ENCODE assay signal across 15 mouse cellular contexts in the genomic region with DNA sequence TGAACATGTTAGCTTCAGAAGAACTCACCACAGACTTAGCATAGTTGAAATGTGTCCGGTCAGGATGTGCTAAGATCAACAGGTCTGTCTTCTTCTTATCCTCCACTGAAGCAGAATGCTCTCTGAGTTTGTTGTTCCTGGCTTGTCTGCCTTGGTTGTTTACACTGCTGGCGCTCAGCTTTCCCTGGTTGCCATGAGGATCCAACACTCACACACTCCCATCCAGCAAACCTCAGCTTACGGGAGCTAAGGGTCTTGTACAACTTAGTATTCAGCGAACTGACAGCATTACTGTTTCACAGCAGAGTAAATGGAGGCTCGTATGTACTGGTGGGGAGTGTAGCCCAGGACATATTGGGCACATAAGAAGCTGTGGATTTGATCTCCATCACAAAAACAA.
"Had no signal": no experiment of that assay in that cellular context is flagged by ENCODE, and none has a peak within 500 bp of the region (broad histone marks: within the 10 kb centered on the region; RNA-seq: fewer than 3 reads in every experiment).

No protein-coding gene starts in this region.

- H3K4me3 ChIP-seq: limb, embryonic 12.5 days; midbrain, embryonic 12.5 days; stomach, embryonic 15.5 days had no signal

- DNase-seq: kidney, adult 2 months; kidney, postnatal 36 days; layer of hippocampus, adult 9-11 months; layer of hippocampus, postnatal 36 days; lung, adult 18-20 months; right cerebral cortex, postnatal 14 days; thymus, adult 2 months; thymus, postnatal 25 days had no signal

- H3K9me3 ChIP-seq: limb, embryonic 12.5 days; midbrain, embryonic 12.5 days; stomach, embryonic 15.5 days had no signal

- H3K27me3 ChIP-seq: limb, embryonic 12.5 days; midbrain, embryonic 12.5 days; stomach, embryonic 15.5 days had no signal

- H3K4me1 ChIP-seq: midbrain, embryonic 12.5 days had no signal

- ATAC-seq: lung, postnatal 0 days; midbrain, embryonic 16.5 days had no signal

- H3K36me3 ChIP-seq: limb, embryonic 12.5 days; midbrain, embryonic 12.5 days; stomach, embryonic 15.5 days had no signal

- H3K4me2 ChIP-seq: limb, embryonic 12.5 days; midbrain, embryonic 12.5 days; stomach, embryonic 15.5 days had no signal

- H3K9ac ChIP-seq: limb, embryonic 12.5 days; liver, embryonic 14.5 days; midbrain, embryonic 12.5 days; stomach, embryonic 15.5 days had no signal

- H3K27ac ChIP-seq: kidney, postnatal 0 days; limb, embryonic 12.5 days; liver, embryonic 14.5 days; midbrain, embryonic 12.5 days; stomach, embryonic 15.5 days had no signal
